Mouse (Mus musculus) myocyte (in vitro differentiated cells): Measurements from ENCODE around the gene Mfsd10.

ENCODE experiments used
- E2F4 ChIP-seq: IDR thresholded peaks from one replicate; pipeline ENCODE4 v1.6.1; 2011; ENCODE audit warnings: mild to moderate bottlenecking, control low read depth, moderate library complexity; ENCODE audit not compliant: insufficient read depth
- MYOD1 ChIP-seq, 3 experiments: IDR thresholded peaks; one replicate each; pipeline ENCODE4 v1.6.1; 2011; ENCODE audit warnings: control low read depth in 2 of 3, low read depth in 2 of 3, mild to moderate bottlenecking in 2 of 3, moderate library complexity in 1 of 3; ENCODE audit not compliant: insufficient read length in 2 of 3, control insufficient read depth in 1 of 3
- POLR2A ChIP-seq: IDR thresholded peaks from one replicate; pipeline ENCODE4 v1.6.1; 2011; ENCODE audit warnings: low read depth, mild to moderate bottlenecking, control low read depth, moderate library complexity; ENCODE audit not compliant: insufficient read length

- TF ChIP-seq MYOD1 (IDR thresholded peaks at IDR 0.05; ENCODE audit: control insufficient read depth in 1 of 3, insufficient read length in 2 of 3, low read depth in 2 of 3): no peak
- no peak for TF ChIP-seq POLR2A
- no peak for TF ChIP-seq E2F4
Observed at GRCm38 (mm10) chr5:34609966-34610365, 27.0 kb downstream of the Mfsd10 start.
